Mouse (Mus musculus): ENCODE data around the gene Cactin. TPM values are rescaled to one million over a fixed set of nuclear protein-coding genes. Genes with fewer than 3 reads are reported as not detected.

Gene Cactin
- polyA plus RNA-seq, 1 experiment from 2014 or later: 53.5 TPM

GRCm38 (mm10) chr10:81366477-81367206, 45.7 kb downstream of the Cactin start:
- peaks cover 33% of the 10 kb centered on the region for H3K27me3 ChIP-seq (ENCODE audit: low read depth, poor library complexity, severe bottlenecking)
- H3K27ac ChIP-seq (replicated peaks): peak overlapping the region; percentile 78

DNA sequence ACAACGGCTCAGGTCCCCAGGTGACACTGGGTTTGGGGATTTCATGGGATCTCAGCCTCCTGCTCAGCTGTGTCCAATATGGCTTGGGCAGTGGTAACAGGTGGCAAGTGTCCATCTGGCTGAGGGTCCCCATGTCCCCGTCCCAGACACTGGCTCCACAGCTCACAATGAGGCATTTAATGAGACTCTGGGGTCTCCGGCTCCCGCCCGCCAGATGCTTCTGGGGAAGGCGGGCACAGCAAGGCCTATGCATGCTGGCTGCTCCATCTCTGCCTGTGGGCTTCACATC, 46.2 kb downstream of the Cactin start:
- Histone ChIP-seq H3K36me3 (peaks cover 68% of the 10 kb centered on the region), H3K27ac (replicated peaks) (0 out of 2 replicates have a peak overlapping the region, but pooled peaks have one; percentile 78)
- WGBS: 84% methylated on average over 6 of the region's 6 CpGs

More at GRCm38 (mm10) chr10:81366477-81367206, 45.7 kb downstream of the Cactin start:
- no peak for DNase-seq (ENCODE audit: low spot score)
- 81% methylated on average over 6 of the region's 6 CpGs for WGBS
- Histone ChIP-seq H3K4me1 (peaks cover 65% of the 10 kb centered on the region), H3K4me3 (peak overlapping the region; percentile 52; the same call in 1 of the 2 replicates), H3K9me3 (replicated peaks) (no peaks in the 10 kb centered on the region), H3K36me3 (peaks cover 68% of the 10 kb centered on the region)

GRCm38 (mm10) chr10:81375322-81375721, 54.4 kb downstream of the Cactin start:
- Histone ChIP-seq H3K36me3 (peaks cover 64% of the 10 kb centered on the region), H3K4me1 (peaks cover 47% of the 10 kb centered on the region), H3K9me3 (replicated peaks) (no peaks in the 10 kb centered on the region), H3K27ac (replicated peaks) (no peak overlapping the region), H3K27me3 (ENCODE audit: low read depth, poor library complexity, severe bottlenecking) (no peaks in the 10 kb centered on the region), H3K4me3 (peak overlapping the region; percentile 20; the same call in 1 of the 2 replicates)
- WGBS: 93% methylated on average over 10 of the region's 10 CpGs
- no peak for DNase-seq (ENCODE audit: low spot score)

More for the DNA sequence above, 46.2 kb downstream of the Cactin start:
- Histone ChIP-seq H3K4me1 (peaks cover 64% of the 10 kb centered on the region), H3K4me3 (no peak overlapping the region), H3K9me3 (replicated peaks) (no peaks in the 10 kb centered on the region), H3K27me3 (ENCODE audit: low read depth, poor library complexity, severe bottlenecking) (peaks cover 29% of the 10 kb centered on the region)
- DNase-seq (ENCODE audit: low spot score): no peak

Small RNAs within 50 kb of the gene (microRNA-seq; reads per million reads assigned to microRNA genes)
- gene Mir3057: 16.8 reads per million, percentile 29 among the genes with 10 or more reads in this experiment

Other genes with a start within 250 kb of the Cactin start
- 0.35 and 0.60 TPM in 2 replicates for gene Creb3l3, start 222.2 kb upstream of the Cactin start, polyA plus RNA-seq (2016; fragmentation: Nextera tagmentation; extraction: Ambion mirVana)
- 215 TPM in 2 replicates for gene Map2k2, start 215.2 kb upstream of the Cactin start, polyA plus RNA-seq (2016; fragmentation: Nextera tagmentation; extraction: Ambion mirVana)
- gene Zbtb7a, start 185.9 kb upstream of the Cactin start, polyA plus RNA-seq (2016; fragmentation: Nextera tagmentation; extraction: Ambion mirVana): 7.8 and 9.8 TPM in 2 replicates
- gene Pias4, start 153.2 kb upstream of the Cactin start, polyA plus RNA-seq (2016; fragmentation: Nextera tagmentation; extraction: Ambion mirVana): 61.4 and 68.5 TPM in 2 replicates
- 528 and 571 TPM in 2 replicates for gene Eef2, start 144.5 kb upstream of the Cactin start, polyA plus RNA-seq (2016; fragmentation: Nextera tagmentation; extraction: Ambion mirVana)
- 52.7 and 53.3 TPM in 2 replicates for gene Dapk3, start 138.1 kb upstream of the Cactin start, polyA plus RNA-seq (2016; fragmentation: Nextera tagmentation; extraction: Ambion mirVana)
- 0.09 TPM in 1 of 2 replicates, not detected in the other for gene 4930442H23Rik, start 137.3 kb upstream of the Cactin start, polyA plus RNA-seq (2016; fragmentation: Nextera tagmentation; extraction: Ambion mirVana)
- gene Nmrk2, start 119.1 kb upstream of the Cactin start, polyA plus RNA-seq (2016; fragmentation: Nextera tagmentation; extraction: Ambion mirVana): not detected in 2 replicates
- 8.7 and 17.1 TPM in 2 replicates for gene Atcay, start 90.3 kb upstream of the Cactin start, polyA plus RNA-seq (2016; fragmentation: Nextera tagmentation; extraction: Ambion mirVana)
- 3.5 and 6.3 TPM in 2 replicates for gene Zfr2, start 87.9 kb upstream of the Cactin start, polyA plus RNA-seq (2016; fragmentation: Nextera tagmentation; extraction: Ambion mirVana)
- 3.7 and 4.2 TPM in 2 replicates for gene Matk, start 68.2 kb upstream of the Cactin start, polyA plus RNA-seq (2016; fragmentation: Nextera tagmentation; extraction: Ambion mirVana)
- gene Mrpl54, start 54.2 kb upstream of the Cactin start, polyA plus RNA-seq (2016; fragmentation: Nextera tagmentation; extraction: Ambion mirVana): 229 and 258 TPM in 2 replicates
- 50.5 and 55.5 TPM in 2 replicates for gene Apba3, start 54.1 kb upstream of the Cactin start, polyA plus RNA-seq (2016; fragmentation: Nextera tagmentation; extraction: Ambion mirVana)
- gene Tjp3, start 29.5 kb upstream of the Cactin start, polyA plus RNA-seq (2016; fragmentation: Nextera tagmentation; extraction: Ambion mirVana): 6.5 and 6.9 TPM in 2 replicates
- 55.0 and 60.8 TPM in 2 replicates for gene Pip5k1c, start 28.1 kb upstream of the Cactin start, polyA plus RNA-seq (2016; fragmentation: Nextera tagmentation; extraction: Ambion mirVana)
- gene Tbxa2r, start 7.6 kb downstream of the Cactin start, polyA plus RNA-seq (2016; fragmentation: Nextera tagmentation; extraction: Ambion mirVana): 2.9 and 3.3 TPM in 2 replicates
- not detected in 2 replicates for gene Gipc3, start 22.2 kb downstream of the Cactin start, polyA plus RNA-seq (2016; fragmentation: Nextera tagmentation; extraction: Ambion mirVana)
- 102 and 115 TPM in 2 replicates for gene Hmg20b, start 29.4 kb downstream of the Cactin start, polyA plus RNA-seq (2016; fragmentation: Nextera tagmentation; extraction: Ambion mirVana)
- 9.3 and 10.6 TPM in 2 replicates for gene Mfsd12, start 36.4 kb downstream of the Cactin start, polyA plus RNA-seq (2016; fragmentation: Nextera tagmentation; extraction: Ambion mirVana)
- gene 4930404N11Rik, start 44.7 kb downstream of the Cactin start, polyA plus RNA-seq (2016; fragmentation: Nextera tagmentation; extraction: Ambion mirVana): 0.38 and 0.39 TPM in 2 replicates
- gene Fzr1, start 57.4 kb downstream of the Cactin start, polyA plus RNA-seq (2016; fragmentation: Nextera tagmentation; extraction: Ambion mirVana): 138 and 146 TPM in 2 replicates
- gene Dohh, start 63.3 kb downstream of the Cactin start, polyA plus RNA-seq (2016; fragmentation: Nextera tagmentation; extraction: Ambion mirVana): 93.4 and 98.7 TPM in 2 replicates
- gene Gm48551, start 63.4 kb downstream of the Cactin start, polyA plus RNA-seq (2016; fragmentation: Nextera tagmentation; extraction: Ambion mirVana): 2.9 and 3.4 TPM in 2 replicates
- 1.7 and 2.9 TPM in 2 replicates for gene Gm48552, start 67.9 kb downstream of the Cactin start, polyA plus RNA-seq (2016; fragmentation: Nextera tagmentation; extraction: Ambion mirVana)
- 1.7 and 2.3 TPM in 2 replicates for gene Smim24, start 71.9 kb downstream of the Cactin start, polyA plus RNA-seq (2016; fragmentation: Nextera tagmentation; extraction: Ambion mirVana)
- 8.7 and 11.7 TPM in 2 replicates for gene Nfic, start 134.5 kb downstream of the Cactin start, polyA plus RNA-seq (2016; fragmentation: Nextera tagmentation; extraction: Ambion mirVana)
- 5.0 and 10.8 TPM in 2 replicates for gene Celf5, start 161.6 kb downstream of the Cactin start, polyA plus RNA-seq (2016; fragmentation: Nextera tagmentation; extraction: Ambion mirVana)
- 84.5 and 87.5 TPM in 2 replicates for gene Ncln, start 175.3 kb downstream of the Cactin start, polyA plus RNA-seq (2016; fragmentation: Nextera tagmentation; extraction: Ambion mirVana)
- 0.37 and 0.89 TPM in 2 replicates for gene S1pr4, start 179.0 kb downstream of the Cactin start, polyA plus RNA-seq (2016; fragmentation: Nextera tagmentation; extraction: Ambion mirVana)
- gene Gna15, start 203.1 kb downstream of the Cactin start, polyA plus RNA-seq (2016; fragmentation: Nextera tagmentation; extraction: Ambion mirVana): 0.53 and 0.85 TPM in 2 replicates
- 70.7 and 73.7 TPM in 2 replicates for gene Gna11, start 224.1 kb downstream of the Cactin start, polyA plus RNA-seq (2016; fragmentation: Nextera tagmentation; extraction: Ambion mirVana)
- gene Aes, start 238.4 kb downstream of the Cactin start, polyA plus RNA-seq (2016; fragmentation: Nextera tagmentation; extraction: Ambion mirVana): 334 and 467 TPM in 2 replicates